Mouse (Mus musculus): Measurements from ENCODE around the gene Plin5. TPM values are rescaled to one million over a fixed set of nuclear protein-coding genes. Genes with fewer than 3 reads are reported as not detected.

Plin5 gene
- under 1 TPM; 0.64 to 0.87 TPM for total RNA-seq (2021)

GRCm38 (mm10) chr17:56117251-56117710 lies at the start of gene Plin5:
Gene Plin5 (minus strand): TSS chr17:56117596.
- intact Hi-C loops (cut with DNase I), result no loop called here
- DNase-seq (ENCODE audit: low spot score in 2 of 2), result peak in 1 of 2 experiments; percentile 56

GRCm38 (mm10) chr17:56165671-56166070 lies 48.3 kb upstream of the Plin5 start:
- no peak for DNase-seq (ENCODE audit: low spot score in 2 of 2)
- intact Hi-C loops (cut with DNase I), result no loop called here

GRCm38 (mm10) chr17:56164510-56164909 lies 47.1 kb upstream of the Plin5 start:
- intact Hi-C loops (cut with DNase I), result no loop called here
- no peak for DNase-seq (ENCODE audit: low spot score in 2 of 2)

GRCm38 (mm10) chr17:56163523-56164102 lies 46.2 kb upstream of the Plin5 start:
- intact Hi-C loops (cut with DNase I), result loop anchor here (2.0 kb wide), 1 partner anchor 23 kb away; the partner anchor contains the start of gene Sema6b
- no peak for DNase-seq (ENCODE audit: low spot score in 2 of 2)

GRCm38 (mm10) chr17:56162231-56162774 lies 44.9 kb upstream of the Plin5 start, which contains the start of gene Tnfaip8l1:
Gene Tnfaip8l1 (plus strand): TSS chr17:56162477.
- peak; percentile 95 to 98 for DNase-seq (ENCODE audit: low spot score in 2 of 2)
- intact Hi-C loops (cut with DNase I), result loop anchor here (2.0 kb wide), 1 partner anchor 22 kb away; the partner anchor contains the start of gene Sema6b

- DNase-seq (ENCODE audit: low spot score in 2 of 2), result peak; percentile 62 to 71
- intact Hi-C loops (cut with DNase I), result loop anchor here (2.0 kb wide), 1 partner anchor 27 kb away; no protein-coding TSS in a partner anchor
These were observed 42.3 kb upstream of the Plin5 start for GRCm38 (mm10) chr17:56159729-56160128.

- intact Hi-C loops (cut with DNase I), result no loop called here
- no peak for DNase-seq (ENCODE audit: low spot score in 2 of 2)
These were observed 36.2 kb upstream of the Plin5 start for GRCm38 (mm10) chr17:56153643-56154042.

GRCm38 (mm10) chr17:56149897-56150296 lies 32.5 kb upstream of the Plin5 start:
- DNase-seq (ENCODE audit: low spot score in 2 of 2), result no peak
- intact Hi-C loops (cut with DNase I), result no loop called here

- DNase-seq (ENCODE audit: low spot score in 2 of 2), result no peak
- intact Hi-C loops (cut with DNase I), result no loop called here
These were observed 31.6 kb upstream of the Plin5 start for GRCm38 (mm10) chr17:56148790-56149618.

GRCm38 (mm10) chr17:56148280-56148679 lies 30.9 kb upstream of the Plin5 start:
- DNase-seq (ENCODE audit: low spot score in 2 of 2), result no peak
- intact Hi-C loops (cut with DNase I), result no loop called here

GRCm38 (mm10) chr17:56147420-56147819 lies 30.0 kb upstream of the Plin5 start:
- DNase-seq (ENCODE audit: low spot score in 2 of 2), result no peak
- intact Hi-C loops (cut with DNase I), result no loop called here

- no peak for DNase-seq (ENCODE audit: low spot score in 2 of 2)
- intact Hi-C loops (cut with DNase I), result no loop called here
These were observed 28.7 kb upstream of the Plin5 start for GRCm38 (mm10) chr17:56146131-56146530.

GRCm38 (mm10) chr17:56144546-56144945 lies 27.1 kb upstream of the Plin5 start:
- DNase-seq (ENCODE audit: low spot score in 2 of 2), result no peak
- intact Hi-C loops (cut with DNase I), result no loop called here

- peak in 1 of 2 experiments; percentile 65 for DNase-seq (ENCODE audit: low spot score in 2 of 2)
- intact Hi-C loops (cut with DNase I), result loop anchor here (2.0 kb wide), 1 partner anchor 21 kb away; the partner anchor contains the start of gene Tnfaip8l1
These were observed 24.6 kb upstream of the Plin5 start for GRCm38 (mm10) chr17:56141702-56142605.

GRCm38 (mm10) chr17:56139858-56140595 lies 22.6 kb upstream of the Plin5 start, which contains the start of gene Sema6b:
Gene Sema6b (minus strand): TSS chr17:56140343.
- intact Hi-C loops (cut with DNase I), result loop anchor here (2.0 kb wide), 1 partner anchor 23 kb away; the partner anchor contains the start of gene Tnfaip8l1
- peak; percentile 79 to 86 for DNase-seq (ENCODE audit: low spot score in 2 of 2)

GRCm38 (mm10) chr17:56139355-56139754 lies 22.0 kb upstream of the Plin5 start:
- DNase-seq (ENCODE audit: low spot score in 2 of 2), result no peak
- intact Hi-C loops (cut with DNase I), result no loop called here

- DNase-seq (ENCODE audit: low spot score in 2 of 2), result no peak
- intact Hi-C loops (cut with DNase I), result no loop called here
These were observed 20.6 kb upstream of the Plin5 start for GRCm38 (mm10) chr17:56137839-56138613.

GRCm38 (mm10) chr17:56136558-56136957 lies 19.2 kb upstream of the Plin5 start:
- intact Hi-C loops (cut with DNase I), result no loop called here
- no peak for DNase-seq (ENCODE audit: low spot score in 2 of 2)

Measured in left cerebral cortex, postnatal 25 days (tissue).